Mouse (Mus musculus) heart, postnatal 36 days (tissue): ENCODE results near the gene Dab2ip. TPM values are rescaled to one million over a fixed set of nuclear protein-coding genes. Genes with fewer than 3 reads are reported as not detected.

Experiments used
- DNase-seq, 2 experiments: peaks; one replicate each; pipeline ENCODE4 v3.0.0; 2021 to 2022
- intact Hi-C: fragments of 180-260 bp; cut with DNase I; formaldehyde crosslinking; loops from one replicate; pipeline ENCODE4 v1.15.1; 2025
- total RNA-seq, 2 experiments: library from RNA; stranded (reverse); gene quantifications; 2 replicates each; pipeline ENCODE4 v1.2.3; 2021

Gene Dab2ip
- total RNA-seq, 2 experiments from 2014 or later: 41.7 to 54.2 TPM

DNA sequence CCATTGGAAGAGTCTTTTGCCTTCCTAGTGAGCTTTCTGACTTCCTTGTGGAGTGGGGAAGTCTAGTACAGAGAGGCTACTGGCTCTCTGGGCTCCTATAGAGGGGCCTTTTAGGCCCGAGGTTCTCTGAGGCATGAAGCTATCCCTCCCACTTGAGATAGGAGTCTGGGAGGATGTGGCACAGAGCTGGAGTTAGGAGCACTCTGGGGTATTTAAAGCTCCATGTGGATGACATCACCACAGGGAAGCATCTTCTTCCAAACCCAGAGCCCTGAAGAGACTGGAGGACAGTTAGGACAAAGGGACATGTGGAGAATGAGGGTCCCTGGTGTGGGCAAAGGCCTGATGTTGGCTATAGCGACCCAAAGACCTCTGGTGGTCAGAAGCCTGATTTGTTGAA, 136.0 kb downstream of the Dab2ip start:
- no peak for DNase-seq
- intact Hi-C loops: no loop called here

DNA sequence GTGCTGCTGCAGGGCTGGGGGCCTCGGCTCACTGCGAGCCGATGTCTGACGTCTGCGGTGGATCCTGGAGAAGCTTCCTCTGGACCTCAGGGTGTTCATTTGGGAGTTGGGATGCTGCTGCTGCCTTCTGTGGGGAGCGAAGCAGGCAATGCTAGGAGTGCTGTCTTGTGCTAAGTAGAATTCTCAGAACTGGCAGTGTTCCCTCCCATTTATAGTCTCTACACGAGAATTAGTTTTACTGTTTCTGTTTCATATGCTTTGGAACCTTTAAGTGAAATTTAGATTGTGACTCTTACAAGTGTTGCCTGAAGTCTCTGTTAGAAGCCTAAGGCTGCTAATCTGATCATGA, 138.1 kb downstream of the Dab2ip start:
- no peak for DNase-seq
- intact Hi-C loops: loop anchor here (5.0 kb wide), 1 partner anchor 34 kb away; no protein-coding TSS in a partner anchor

DNA sequence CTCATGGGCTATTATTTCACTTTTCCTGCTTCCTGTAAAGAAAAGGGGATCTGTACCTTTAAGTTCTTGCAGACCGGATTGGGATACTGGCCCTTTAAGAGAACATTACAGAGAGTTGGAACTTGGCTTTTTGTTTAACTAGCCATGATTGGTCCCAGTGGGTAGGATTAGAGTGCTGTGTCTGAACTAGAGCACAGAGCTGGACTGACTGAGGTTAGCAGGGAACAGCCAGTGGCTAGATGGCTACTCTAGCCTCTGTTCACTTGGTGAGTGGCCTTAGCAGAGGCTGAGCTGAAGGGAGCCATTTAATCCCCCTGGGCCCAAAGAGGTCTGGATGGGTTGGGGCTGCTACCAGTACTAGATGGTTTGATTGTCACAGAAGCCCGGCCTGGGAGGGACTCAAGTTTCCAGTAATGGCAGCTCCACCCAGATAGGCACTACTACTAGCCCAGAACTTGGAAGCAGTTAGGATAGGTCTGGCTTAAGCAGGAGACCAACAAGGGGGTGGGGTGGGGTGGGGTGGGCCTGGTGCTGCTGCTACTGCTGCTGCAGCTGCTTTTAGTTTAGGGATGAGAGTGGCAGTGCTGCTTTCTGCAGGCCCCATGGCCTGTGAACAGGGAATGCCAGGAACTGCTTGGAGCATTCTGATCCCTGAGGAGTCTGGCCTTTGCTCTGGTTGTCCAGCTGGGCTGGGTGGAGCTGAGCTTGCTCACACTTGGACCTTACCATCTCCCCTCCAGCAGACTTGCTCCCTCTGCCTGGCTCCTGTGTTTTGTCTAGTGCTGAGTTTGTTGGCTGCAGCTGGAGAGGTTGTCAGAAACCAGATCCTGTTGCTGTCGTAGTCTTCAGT, 138.7 kb downstream of the Dab2ip start:
- peak; percentile 50 to 74 for DNase-seq
- intact Hi-C loops: loop anchor here (5.0 kb wide), 1 partner anchor 34 kb away; no protein-coding TSS in a partner anchor

DNA sequence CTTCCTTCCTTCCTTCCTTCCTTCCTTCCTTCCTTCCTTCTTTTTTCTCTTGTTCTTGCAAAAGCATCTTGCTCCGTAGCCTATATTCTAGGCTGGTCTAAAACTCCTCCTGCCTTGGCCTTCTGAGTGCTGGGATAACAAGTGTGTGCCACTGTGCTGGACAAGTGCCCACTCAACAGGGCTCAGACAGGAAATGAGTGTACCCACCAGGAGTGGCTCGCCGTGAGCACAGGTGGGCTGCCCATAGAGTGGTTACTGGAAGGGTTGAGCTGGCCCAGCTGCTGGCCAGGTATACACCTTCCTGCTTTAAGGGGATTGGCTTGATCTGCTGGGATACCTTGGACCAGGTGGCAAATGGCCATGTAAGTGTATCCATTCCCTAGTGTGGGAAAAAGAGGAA, 139.7 kb downstream of the Dab2ip start:
- intact Hi-C loops: loop anchor here (5.0 kb wide), 1 partner anchor 35 kb away; no protein-coding TSS in a partner anchor

DNA sequence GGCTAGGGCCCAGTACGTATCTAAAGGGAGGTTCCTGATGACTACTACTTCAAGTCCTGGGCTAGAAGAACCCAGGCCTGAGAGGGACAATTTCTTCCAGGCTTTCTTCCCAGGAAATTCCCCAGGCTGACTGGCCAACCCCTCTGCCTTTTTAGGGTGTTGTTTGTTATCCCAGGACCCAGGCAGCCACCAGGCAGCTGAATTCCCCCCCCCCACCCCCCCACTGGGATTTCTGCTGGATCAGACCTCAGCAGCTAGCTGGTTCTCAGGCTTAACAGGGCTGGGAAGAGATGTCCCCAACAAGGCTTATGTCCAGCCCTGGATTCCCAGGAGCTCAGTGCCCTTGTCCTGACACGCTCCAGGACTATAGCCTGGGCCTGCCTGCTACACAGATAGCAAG, 142.9 kb downstream of the Dab2ip start:
- intact Hi-C loops: no loop called here
- DNase-seq: peak in 1 of 2 experiments; percentile 26

More for the DNA sequence above, 139.7 kb downstream of the Dab2ip start:
- no peak for DNase-seq

DNA sequence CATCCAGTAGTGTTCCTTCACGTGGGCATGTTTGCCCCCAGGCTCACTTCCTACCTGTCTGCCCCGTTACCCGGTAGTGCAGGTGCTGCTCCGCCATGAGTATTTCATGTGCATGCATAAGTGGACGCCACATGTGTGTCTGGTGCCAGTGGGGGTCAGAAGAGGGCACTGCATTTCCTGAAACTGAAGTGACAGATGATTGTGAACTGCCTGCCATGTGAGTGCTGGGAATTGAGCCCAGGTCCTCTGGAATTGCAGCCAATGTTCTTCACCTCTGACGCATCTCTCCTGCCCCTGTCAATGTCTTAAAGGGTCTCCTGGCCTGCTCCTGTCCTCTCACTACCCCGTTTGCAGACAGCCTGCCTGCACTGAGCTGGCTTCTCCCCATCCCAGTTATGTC, 143.9 kb downstream of the Dab2ip start:
- DNase-seq: no peak
- intact Hi-C loops: no loop called here

DNA sequence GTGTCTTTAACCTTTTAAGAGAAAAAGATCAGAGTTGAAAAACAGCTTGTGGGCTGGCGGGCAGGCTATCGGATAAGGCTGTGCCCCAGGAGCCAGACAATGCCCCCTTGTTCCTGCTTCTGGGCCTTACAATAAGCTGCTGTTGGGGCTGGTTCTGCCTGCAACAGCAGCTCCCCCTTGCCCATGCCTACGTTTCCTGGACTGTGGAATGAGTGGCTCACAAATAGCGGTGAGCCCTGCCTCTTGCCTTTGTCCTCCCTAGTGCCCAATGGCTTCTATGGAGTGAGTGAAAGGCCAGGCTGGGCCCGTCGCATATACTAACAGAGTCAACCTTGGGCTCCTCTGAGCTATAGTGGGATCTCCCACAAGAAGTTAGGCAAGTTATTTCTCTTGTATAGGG, 144.5 kb downstream of the Dab2ip start:
- DNase-seq: no peak
- intact Hi-C loops: no loop called here

DNA sequence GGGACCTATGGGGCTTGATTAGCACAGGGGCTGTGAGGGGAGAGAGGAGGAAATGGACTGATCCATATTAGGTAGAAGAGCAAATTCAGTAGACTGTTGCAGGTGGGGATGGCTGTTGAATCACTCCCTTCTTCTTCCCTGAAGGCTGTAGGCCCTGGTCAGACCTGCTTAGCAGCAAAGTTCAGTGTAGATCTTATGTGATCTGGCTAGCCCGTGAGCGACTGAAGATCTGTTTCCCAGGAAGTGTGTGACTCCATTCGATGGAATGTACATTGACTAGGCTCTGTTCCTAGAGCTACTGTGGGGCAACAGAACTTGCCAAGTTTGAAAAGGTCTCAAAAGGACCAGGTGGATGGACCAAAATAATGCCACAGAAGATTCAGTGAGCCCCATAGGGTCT, 145.2 kb downstream of the Dab2ip start:
- intact Hi-C loops: no loop called here
- DNase-seq: no peak

DNA sequence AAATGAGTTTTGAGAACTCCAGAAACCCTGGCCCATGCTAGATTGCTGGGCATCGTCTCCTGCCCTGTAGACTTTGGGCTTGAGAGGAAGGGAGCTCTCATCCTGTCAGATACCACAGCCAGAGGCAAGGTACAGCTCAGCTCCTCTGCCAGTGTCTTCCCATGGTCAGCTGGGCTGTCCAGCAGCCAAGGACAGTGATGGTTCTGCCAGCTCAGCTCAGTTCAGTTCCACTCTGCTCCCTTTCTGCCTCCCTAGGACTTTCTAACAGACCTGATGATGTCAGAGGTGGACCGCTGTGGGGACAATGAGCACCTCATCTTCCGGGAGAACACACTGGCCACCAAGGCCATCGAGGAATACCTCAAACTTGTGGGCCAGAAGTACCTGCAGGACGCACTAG, 154.5 kb downstream of the Dab2ip start:
- intact Hi-C loops: no loop called here
- DNase-seq: no peak

DNA sequence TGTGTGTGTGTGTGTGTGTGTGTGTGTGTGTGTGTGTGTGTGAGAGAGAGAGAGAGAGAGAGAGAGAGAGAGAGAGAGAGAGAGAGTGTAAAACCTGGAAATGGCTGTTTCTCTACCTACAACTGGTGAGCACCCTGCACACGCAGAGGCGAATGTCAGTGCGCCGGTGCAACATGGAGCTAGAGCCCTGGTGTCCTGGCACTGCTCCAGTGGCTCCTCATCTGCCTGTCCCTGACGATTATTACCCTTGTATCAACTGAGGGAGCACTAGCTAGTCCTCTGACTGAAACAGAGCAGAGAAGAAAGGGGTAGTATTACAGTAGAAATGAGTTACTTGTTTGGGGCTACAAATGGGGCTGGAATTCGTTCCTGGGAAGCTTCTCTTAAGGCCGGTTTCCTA, 155.4 kb downstream of the Dab2ip start:
- intact Hi-C loops: no loop called here
- no peak for DNase-seq

DNA sequence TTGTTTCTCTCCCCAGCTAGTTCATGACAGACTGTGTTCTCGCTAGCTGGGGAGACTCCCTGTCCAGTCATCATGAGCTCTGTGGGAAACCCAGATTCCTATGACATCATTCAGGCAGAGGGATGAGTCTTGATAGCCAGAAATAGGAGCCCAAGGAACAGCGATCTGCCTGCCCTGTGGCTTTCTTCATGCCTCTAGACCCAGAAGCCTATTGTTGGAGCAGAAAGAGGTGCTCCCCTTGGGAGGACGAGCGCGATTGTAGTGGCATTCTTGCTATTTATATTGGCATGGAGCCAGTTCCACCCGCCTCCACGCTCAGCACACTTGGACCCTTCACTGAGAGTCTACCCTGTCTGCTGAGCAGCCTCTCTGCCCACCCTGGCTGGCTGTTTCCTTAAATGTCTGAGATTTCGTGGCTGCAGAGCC, 156.7 kb downstream of the Dab2ip start:
- DNase-seq: no peak
- intact Hi-C loops: no loop called here

DNA sequence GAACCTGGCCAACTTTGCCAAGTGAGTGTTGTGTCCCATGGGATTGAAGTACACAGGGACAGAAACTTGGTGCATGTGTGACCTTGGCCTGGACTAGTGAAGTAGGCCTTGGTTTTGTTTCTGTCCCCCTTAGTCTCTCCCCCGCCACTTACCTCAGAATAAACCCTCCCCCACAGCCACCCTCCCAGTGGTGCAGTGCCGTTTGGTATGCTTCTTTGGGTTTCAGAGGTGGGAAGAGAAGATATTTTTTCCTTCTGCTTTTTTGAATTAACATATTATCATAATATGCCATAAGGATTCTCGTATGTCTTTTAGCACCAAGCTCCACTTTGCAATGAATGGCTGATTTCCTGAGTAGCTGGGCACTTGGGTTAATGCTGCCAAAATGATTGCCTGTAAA, 157.4 kb downstream of the Dab2ip start:
- intact Hi-C loops: no loop called here
- DNase-seq: no peak

DNA sequence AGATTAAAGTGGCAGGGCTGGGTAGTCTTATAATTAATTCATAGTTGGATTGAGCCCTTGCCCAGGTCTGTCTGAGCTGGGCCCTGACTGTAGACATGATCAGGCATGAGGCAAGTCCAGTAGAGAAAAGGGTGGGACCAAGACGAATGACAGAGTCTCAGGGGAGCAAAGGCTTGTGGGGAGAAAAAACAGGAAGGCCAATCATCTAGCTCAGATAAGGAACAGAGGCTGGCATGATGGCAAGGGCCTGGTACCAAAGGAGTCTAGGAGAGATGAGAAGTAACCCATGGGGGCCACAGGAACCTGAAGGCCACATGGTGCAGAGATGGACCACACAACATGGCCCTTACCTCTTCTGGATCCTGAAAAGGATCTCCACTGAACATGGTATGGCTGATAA, 158.1 kb downstream of the Dab2ip start:
- intact Hi-C loops: no loop called here
- DNase-seq: no peak

DNA sequence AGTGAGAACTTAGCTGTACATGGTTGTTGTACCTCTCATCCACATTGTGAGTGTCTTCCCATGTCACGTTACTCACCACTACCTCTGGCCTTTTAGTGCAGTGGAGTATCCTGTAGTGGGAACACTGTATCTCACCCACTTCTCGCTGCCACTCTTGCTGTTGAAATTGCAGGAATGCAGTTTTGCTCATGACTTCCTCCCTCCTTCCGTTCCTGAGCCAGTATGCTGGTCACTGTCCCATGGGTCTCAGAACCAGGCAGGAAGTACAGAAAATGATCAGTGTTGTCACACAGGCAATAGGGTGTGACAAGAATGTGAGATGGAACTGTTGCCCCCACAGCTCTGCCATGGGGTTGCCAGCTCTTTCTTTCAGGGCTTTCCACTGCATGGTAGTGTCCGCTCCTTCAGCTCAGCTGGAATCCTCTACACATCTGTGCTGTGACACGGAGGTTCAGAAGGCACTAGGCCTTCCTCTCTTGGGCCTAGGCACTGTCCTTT, 160.0 kb downstream of the Dab2ip start:
- intact Hi-C loops: no loop called here
- no peak for DNase-seq

DNA sequence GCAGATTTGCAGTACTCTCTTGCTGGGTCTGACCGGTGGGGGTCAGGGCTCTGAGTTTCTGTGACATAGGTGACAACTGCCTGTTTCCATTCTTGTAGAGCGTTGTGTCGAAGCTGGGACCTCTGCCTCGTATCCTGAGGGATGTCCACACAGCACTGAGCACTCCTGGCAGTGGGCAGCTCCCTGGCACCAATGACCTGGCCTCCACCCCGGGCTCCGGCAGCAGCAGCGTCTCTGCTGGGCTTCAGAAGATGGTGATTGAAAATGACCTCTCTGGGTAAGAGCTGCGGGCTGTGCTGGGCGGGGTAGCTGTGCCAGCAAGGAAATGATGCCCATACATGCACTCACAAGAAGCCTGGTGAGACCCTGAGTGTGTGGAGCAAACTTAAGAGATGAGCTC, 160.6 kb downstream of the Dab2ip start:
- no peak for DNase-seq
- intact Hi-C loops: no loop called here

DNA sequence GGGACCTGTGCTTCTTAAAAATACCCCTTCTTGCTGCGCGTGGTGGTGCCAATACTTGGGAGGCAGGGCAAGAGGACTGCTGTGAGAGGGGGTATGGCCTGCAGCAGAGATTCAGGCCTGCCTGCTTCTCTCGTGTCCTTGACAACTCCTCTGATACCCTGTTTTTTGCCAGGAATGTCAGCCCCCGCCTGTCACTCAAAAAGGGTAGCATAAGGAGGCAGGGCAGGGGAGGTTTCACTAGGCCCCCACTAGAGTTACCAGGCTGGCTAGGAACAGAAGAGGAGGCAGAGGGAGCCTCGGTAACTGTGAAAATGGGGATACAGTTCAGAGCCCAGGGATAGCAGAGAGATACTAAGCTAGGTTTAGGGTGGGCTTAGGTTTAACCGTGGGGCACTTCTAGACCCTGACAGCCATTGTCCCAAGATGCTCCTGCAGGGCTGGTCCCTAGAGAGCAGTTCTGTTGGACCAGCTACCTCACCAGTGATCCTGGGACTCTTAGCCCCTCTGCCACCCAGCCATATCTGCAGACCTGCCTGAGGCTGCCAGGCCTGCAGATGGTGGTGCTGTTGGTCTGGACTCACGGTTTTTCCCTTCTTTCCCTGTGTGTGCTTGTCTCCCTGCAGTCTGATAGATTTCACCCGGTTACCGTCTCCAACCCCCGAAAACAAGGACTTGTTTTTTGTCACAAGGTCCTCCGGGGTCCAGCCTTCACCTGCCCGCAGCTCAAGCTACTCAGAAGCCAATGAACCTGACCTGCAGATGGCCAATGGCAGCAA, 161.4 kb downstream of the Dab2ip start:
- intact Hi-C loops: no loop called here
- DNase-seq: no peak

DNA sequence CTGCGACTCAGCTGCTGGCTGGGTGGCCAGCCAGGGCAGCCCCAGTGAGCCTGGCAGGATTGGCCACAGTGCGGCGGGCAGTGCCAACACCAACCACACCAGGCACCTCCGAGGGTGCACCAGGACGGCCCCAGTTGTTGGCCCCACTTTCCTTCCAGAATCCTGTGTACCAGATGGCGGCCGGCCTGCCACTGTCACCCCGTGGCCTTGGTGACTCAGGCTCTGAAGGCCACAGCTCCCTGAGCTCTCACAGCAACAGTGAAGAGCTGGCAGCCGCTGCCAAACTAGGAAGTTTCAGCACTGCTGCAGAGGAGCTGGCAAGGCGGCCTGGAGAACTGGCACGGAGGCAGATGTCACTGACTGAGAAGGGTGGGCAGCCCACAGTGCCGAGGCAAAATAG, 162.0 kb downstream of the Dab2ip start:
- intact Hi-C loops: no loop called here
- DNase-seq: peak in 1 of 2 experiments; percentile 35

DNA sequence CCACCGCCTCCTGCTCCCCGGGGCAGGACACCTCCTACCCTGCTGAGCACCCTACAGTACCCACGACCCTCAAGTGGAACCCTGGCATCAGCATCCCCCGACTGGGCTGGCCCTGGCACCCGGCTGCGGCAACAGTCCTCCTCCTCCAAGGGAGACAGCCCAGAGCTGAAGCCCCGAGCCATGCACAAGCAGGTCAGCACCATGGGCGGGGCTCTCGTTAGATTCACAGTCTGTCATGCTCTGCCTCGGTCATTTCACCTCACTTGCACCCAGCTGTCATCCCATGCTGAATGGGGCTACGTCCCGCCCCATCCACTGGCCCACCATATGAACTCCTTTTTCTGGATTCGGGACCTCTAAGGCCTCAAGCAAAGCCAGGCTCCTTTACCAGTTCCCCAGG, 162.5 kb downstream of the Dab2ip start:
- intact Hi-C loops: no loop called here
- no peak for DNase-seq

DNA sequence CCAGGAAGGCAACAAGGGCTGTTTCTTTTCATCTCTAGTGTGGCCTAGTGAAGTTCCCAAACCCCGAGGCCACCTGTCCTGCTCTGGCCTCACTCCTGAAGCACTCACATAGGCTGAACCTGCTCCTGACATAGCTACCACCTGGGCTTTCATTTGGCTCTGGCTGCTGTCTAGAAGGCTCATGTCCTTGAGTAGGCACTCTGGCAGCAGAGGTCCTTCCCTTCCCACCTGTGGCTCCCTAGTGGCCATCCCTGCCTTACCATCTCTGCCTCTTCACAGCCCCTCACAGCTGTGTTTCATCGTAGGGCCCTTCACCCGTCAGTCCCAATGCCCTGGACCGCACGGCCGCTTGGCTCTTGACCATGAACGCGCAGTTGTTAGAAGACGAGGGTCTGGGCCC, 162.9 kb downstream of the Dab2ip start:
- intact Hi-C loops: no loop called here
- no peak for DNase-seq

DNA sequence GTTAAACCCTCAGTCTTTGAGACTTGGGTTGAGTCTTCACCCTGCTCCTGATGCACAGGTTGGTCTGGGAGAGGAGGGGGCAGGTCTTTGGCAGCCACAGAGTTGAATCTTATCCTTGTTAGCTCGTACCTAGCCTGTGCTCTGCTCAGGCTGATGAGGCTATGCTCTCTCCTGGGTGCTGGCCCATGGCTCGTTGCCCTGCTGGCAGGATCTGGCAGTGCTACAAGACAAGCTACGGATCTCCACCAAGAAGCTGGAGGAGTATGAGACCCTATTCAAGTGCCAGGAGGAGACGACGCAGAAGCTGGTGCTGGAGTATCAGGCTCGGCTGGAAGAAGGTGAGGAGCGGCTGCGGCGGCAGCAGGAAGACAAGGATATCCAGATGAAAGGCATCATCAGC, 164.8 kb downstream of the Dab2ip start:
- DNase-seq: no peak
- intact Hi-C loops: no loop called here

DNA sequence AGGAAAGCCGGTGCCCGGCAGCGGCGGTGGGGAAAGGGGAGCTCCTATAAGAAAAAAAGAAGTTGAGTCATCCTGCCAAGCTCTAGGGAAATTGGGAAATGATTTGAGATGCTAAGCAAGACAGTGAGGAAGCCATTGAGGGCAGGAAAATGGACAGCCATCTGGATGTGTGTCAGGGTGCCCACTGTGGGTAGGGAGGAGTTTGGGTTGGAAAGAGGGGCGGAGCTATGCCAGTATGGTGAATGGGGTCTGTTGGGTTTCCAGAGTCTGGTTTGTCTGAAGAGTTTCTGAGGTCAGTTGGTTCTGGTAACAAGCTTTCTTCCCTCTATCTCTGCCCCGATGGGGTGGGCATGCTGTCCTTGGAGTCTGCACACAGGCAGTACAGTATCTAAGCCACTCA, 165.2 kb downstream of the Dab2ip start:
- DNase-seq: no peak
- intact Hi-C loops: no loop called here

DNA sequence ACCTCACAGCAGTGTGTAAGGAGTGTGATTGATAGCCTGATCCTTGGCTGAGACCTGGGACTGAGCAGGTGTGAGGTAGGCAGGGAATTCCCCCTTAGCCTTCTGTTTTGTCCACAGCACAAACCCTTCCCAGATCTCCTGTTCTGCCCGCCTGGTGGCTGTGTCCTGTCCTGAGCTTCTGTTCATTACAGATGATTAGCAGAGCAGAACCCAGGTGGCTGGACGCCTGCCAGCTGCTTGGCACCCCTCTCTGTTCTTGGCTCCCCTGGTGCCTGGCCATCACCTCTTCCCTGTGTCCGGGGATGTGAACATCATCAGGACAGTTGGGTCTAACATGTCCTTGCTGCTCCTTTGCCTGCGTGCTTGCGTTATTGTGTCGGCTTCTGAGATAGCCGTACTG, 165.6 kb downstream of the Dab2ip start:
- intact Hi-C loops: no loop called here
- DNase-seq: no peak
